Mouse (Mus musculus) right cerebral cortex, postnatal 14 days (tissue): ENCODE data around the gene Cdc42bpg.

Experiments used
- DNase-seq: peaks from one replicate; pipeline ENCODE4 v3.0.0; 2022

Gene Cdc42bpg

GRCm38 (mm10) chr19:6306137-6306551 lies at the start of gene Cdc42bpg:
Gene Cdc42bpg, plus strand, starts transcription at chr19:6306456.
- peak; percentile 43 for DNase-seq

- DNase-seq = no peak
Observed at GRCm38 (mm10) chr19:6260428-6260827, 45.8 kb upstream of the Cdc42bpg start.

- DNase-seq = no peak
Observed at GRCm38 (mm10) chr19:6260946-6261345, 45.3 kb upstream of the Cdc42bpg start.

GRCm38 (mm10) chr19:6261379-6261778 lies 44.9 kb upstream of the Cdc42bpg start:
- no peak for DNase-seq

GRCm38 (mm10) chr19:6262222-6262621 lies 44.0 kb upstream of the Cdc42bpg start:
- peak; percentile 67 for DNase-seq

- DNase-seq = no peak
Observed at GRCm38 (mm10) chr19:6262839-6263433, 43.3 kb upstream of the Cdc42bpg start.

- DNase-seq = no peak
Observed at GRCm38 (mm10) chr19:6264200-6264599, 42.1 kb upstream of the Cdc42bpg start.

GRCm38 (mm10) chr19:6264945-6265344 lies 41.3 kb upstream of the Cdc42bpg start:
- no peak for DNase-seq

GRCm38 (mm10) chr19:6265727-6266182 lies 40.5 kb upstream of the Cdc42bpg start:
- DNase-seq = no peak

GRCm38 (mm10) chr19:6267306-6268169 lies 38.7 kb upstream of the Cdc42bpg start:
- no peak for DNase-seq

GRCm38 (mm10) chr19:6268170-6268528 lies 38.1 kb upstream of the Cdc42bpg start:
- DNase-seq = peak; percentile 87

- DNase-seq = no peak
Observed at GRCm38 (mm10) chr19:6268670-6269132, 37.6 kb upstream of the Cdc42bpg start.

- no peak for DNase-seq
Observed at GRCm38 (mm10) chr19:6269798-6270475, 36.3 kb upstream of the Cdc42bpg start.

GRCm38 (mm10) chr19:6270661-6271060 lies 35.6 kb upstream of the Cdc42bpg start:
- no peak for DNase-seq

GRCm38 (mm10) chr19:6271206-6271605 lies 35.0 kb upstream of the Cdc42bpg start:
- no peak for DNase-seq

- no peak for DNase-seq
Observed at GRCm38 (mm10) chr19:6272053-6272452, 34.2 kb upstream of the Cdc42bpg start.

- no peak for DNase-seq
Observed at GRCm38 (mm10) chr19:6272738-6273137, 33.5 kb upstream of the Cdc42bpg start.

GRCm38 (mm10) chr19:6273592-6273991 lies 32.7 kb upstream of the Cdc42bpg start:
- no peak for DNase-seq

- no peak for DNase-seq
Observed at GRCm38 (mm10) chr19:6273998-6274608, 32.2 kb upstream of the Cdc42bpg start.

- DNase-seq = no peak
Observed at GRCm38 (mm10) chr19:6275740-6276389, 30.4 kb upstream of the Cdc42bpg start.

- peak; percentile 95 for DNase-seq
Observed at GRCm38 (mm10) chr19:6276426-6277421, 29.5 kb upstream of the Cdc42bpg start, which contains the start of gene Ehd1. Gene Ehd1, plus strand, starts transcription at chr19:6276725.
